8 mouse cellular contexts compared by ENCODE assay signal in genomic region chr5:30913060-30913841, GRCm38 (mm10). TPM values are rescaled to one million over a fixed set of nuclear protein-coding genes. Genes with fewer than 3 reads are reported as not detected.
DNase-seq lines count a peak whose midpoint lies in the region; ATAC-seq lines count a peak whose summit lies in the region.

Emilin1 (plus strand) TSS chr5:30913402.

- peaks cover 13% of the 10 kb centered on the region for H3K4me1 ChIP-seq in forebrain, embryonic 14.5 days (ENCODE audit: control insufficient read depth, insufficient read depth, low read length)
- H3K4me1 ChIP-seq in midbrain, embryonic 15.5 days: peaks cover 22% of the 10 kb centered on the region

- ATAC-seq in forebrain, embryonic 14.5 days: no peak; the same call in 1 of the 2 replicates
- ATAC-seq in midbrain, embryonic 15.5 days (replicated peaks): no peak

- no peaks in the 10 kb centered on the region for H3K36me3 ChIP-seq in forebrain, embryonic 14.5 days (ENCODE audit: control insufficient read depth, insufficient read depth, low read length)
- H3K36me3 ChIP-seq in midbrain, embryonic 15.5 days (replicated peaks): no peaks in the 10 kb centered on the region

- H3K9me3 ChIP-seq in forebrain, embryonic 14.5 days (replicated peaks; ENCODE audit: control insufficient read depth, low read length): no peaks in the 10 kb centered on the region
- no peaks in the 10 kb centered on the region for H3K9me3 ChIP-seq in midbrain, embryonic 15.5 days

- H3K27me3 ChIP-seq in forebrain, embryonic 14.5 days (replicated peaks; ENCODE audit: control insufficient read depth, insufficient read depth, low read length): no peaks in the 10 kb centered on the region
- H3K27me3 ChIP-seq in midbrain, embryonic 15.5 days (replicated peaks): no peaks in the 10 kb centered on the region

- WGBS in forebrain, embryonic 14.5 days: 51% methylated on average over 10 of the region's 13 CpGs
- WGBS in midbrain, embryonic 15.5 days: 33% methylated on average over 13 of the region's 13 CpGs

- peak within 1 kb of the TSS; percentile 36 for H3K27ac ChIP-seq in forebrain, embryonic 14.5 days (ENCODE audit: low read depth, low read length)
- H3K27ac ChIP-seq in midbrain, embryonic 15.5 days: peak within 1 kb of the TSS; percentile 62

- peak within 1 kb of the TSS; percentile 10; the same call in 1 of the 2 replicates for H3K4me2 ChIP-seq in forebrain, embryonic 14.5 days (ENCODE audit: low read length)
- peak within 1 kb of the TSS; percentile 22 for H3K4me2 ChIP-seq in midbrain, embryonic 15.5 days

- H3K4me3 ChIP-seq in forebrain, embryonic 14.5 days (ENCODE audit: low read depth, low read length): no peak within 1 kb of the TSS
- H3K4me3 ChIP-seq in midbrain, embryonic 15.5 days: no peak within 1 kb of the TSS

- DNase-seq in kidney, adult 11 months: peak; percentile 70
- DNase-seq in kidney, adult 9 months: no peak
- DNase-seq in forebrain, embryonic 14.5 days (ENCODE audit: low spot score): peak; percentile 65
- DNase-seq in heart, postnatal 4 days: peak; percentile 79
- peak; percentile 73 for DNase-seq in liver
- DNase-seq in thymus, postnatal 36 days: peak; percentile 51 to 67
- DNase-seq in right cerebral cortex, postnatal 14 days: no peak

- H3K9ac ChIP-seq in forebrain, embryonic 14.5 days (ENCODE audit: low read length): peak within 1 kb of the TSS; percentile 29; the same call in 1 of the 2 replicates
- H3K9ac ChIP-seq in midbrain, embryonic 15.5 days: no peak within 1 kb of the TSS

RNA-seq across cellular contexts. Expression of gene Emilin1, which starts in this region (rescaled TPM):
- 8.6 and 11.6 TPM in 2 replicates for polyA plus RNA-seq in forebrain, embryonic 14.5 days (2014; fragmentation: Nextera tagmentation; extraction: Ambion mirVana)
- 10 to 100 TPM; 83.4 to 93.2 TPM for total RNA-seq in heart, postnatal 4 days (2021)
- polyA plus RNA-seq in midbrain, embryonic 15.5 days (2015; fragmentation: Nextera tagmentation; extraction: Ambion mirVana): 17.8 and 20.3 TPM in 2 replicates

Comparison
In these comparisons a context has a peak if more than half of its experiments do, and no peak if none do; other contexts are left out.
1. DNase-seq: peak in kidney, adult 11 months (single experiment), forebrain, embryonic 14.5 days (single experiment), heart, postnatal 4 days (single experiment), liver (single experiment) and thymus, postnatal 36 days (2 of 2); none in kidney, adult 9 months (single experiment) and right cerebral cortex, postnatal 14 days (single experiment).